Mouse (Mus musculus) T-helper 2 cell (primary cell): ENCODE results near the gene Keg1.
"Not testable (repeated sequence)": the region's sequence is repeated elsewhere in the genome, so short reads cannot be mapped to it uniquely, and the experiment has no call there.

ENCODE experiments used
- in situ Hi-C: fragments of 300-600 bp; cut with MboI, MseI; formaldehyde crosslinking; loops from one replicate; pipeline ENCODE4 v1.15.1; 2025; ENCODE audit warnings: high pct_unique_total_duplicates

The Keg1 gene

GRCm38 (mm10) chr19:12695590-12695989 is at the start of gene Keg1:
Gene Keg1 (plus strand): TSS chr19:12695786.
- in situ Hi-C loops, result no loop called here

- in situ Hi-C loops, result no loop called here
These were observed 46.1 kb upstream of the Keg1 start for GRCm38 (mm10) chr19:12649511-12649910.

GRCm38 (mm10) chr19:12666156-12666555 is 29.4 kb upstream of the Keg1 start:
- in situ Hi-C loops, result no loop called here

- in situ Hi-C loops, result not testable (repeated sequence)
These were observed 27.0 kb upstream of the Keg1 start for GRCm38 (mm10) chr19:12668601-12669000.

GRCm38 (mm10) chr19:12670139-12670538 is 25.4 kb upstream of the Keg1 start, which contains the start of gene Olfr1442:
Gene Olfr1442 (plus strand): TSS chr19:12670439.
- in situ Hi-C loops, result no loop called here

GRCm38 (mm10) chr19:12671051-12671450 is 24.5 kb upstream of the Keg1 start:
- in situ Hi-C loops, result no loop called here

- in situ Hi-C loops, result no loop called here
These were observed 17.8 kb upstream of the Keg1 start, which contains the start of gene Olfr1443 for GRCm38 (mm10) chr19:12677812-12678211. Gene Olfr1443 (plus strand): TSS chr19:12678112.

- in situ Hi-C loops, result no loop called here
These were observed 10.9 kb upstream of the Keg1 start for GRCm38 (mm10) chr19:12684638-12685037.

- in situ Hi-C loops, result no loop called here
These were observed 10.4 kb upstream of the Keg1 start for GRCm38 (mm10) chr19:12685231-12685630.

- in situ Hi-C loops, result no loop called here
These were observed 635 bp downstream of the Keg1 start for GRCm38 (mm10) chr19:12696221-12696620.

GRCm38 (mm10) chr19:12708458-12708857 is 12.9 kb downstream of the Keg1 start:
- in situ Hi-C loops, result no loop called here

GRCm38 (mm10) chr19:12708986-12709385 is 13.4 kb downstream of the Keg1 start:
- in situ Hi-C loops, result no loop called here

- in situ Hi-C loops, result no loop called here
These were observed 23.6 kb downstream of the Keg1 start for GRCm38 (mm10) chr19:12719189-12719588.

GRCm38 (mm10) chr19:12720463-12720862 is 24.9 kb downstream of the Keg1 start:
- in situ Hi-C loops, result no loop called here

GRCm38 (mm10) chr19:12720919-12721318 is 25.3 kb downstream of the Keg1 start:
- in situ Hi-C loops, result not testable (repeated sequence)

GRCm38 (mm10) chr19:12721596-12721995 is 26.0 kb downstream of the Keg1 start:
- in situ Hi-C loops, result not testable (repeated sequence)

GRCm38 (mm10) chr19:12722308-12722707 is 26.7 kb downstream of the Keg1 start:
- in situ Hi-C loops, result no loop called here

- in situ Hi-C loops, result no loop called here
These were observed 30.3 kb downstream of the Keg1 start for GRCm38 (mm10) chr19:12725851-12726250.

GRCm38 (mm10) chr19:12731036-12731435 is 35.5 kb downstream of the Keg1 start:
- in situ Hi-C loops, result no loop called here

- in situ Hi-C loops, result no loop called here
These were observed 36.4 kb downstream of the Keg1 start for GRCm38 (mm10) chr19:12731950-12732349.

GRCm38 (mm10) chr19:12756286-12756685 is 60.7 kb downstream of the Keg1 start:
- in situ Hi-C loops, result no loop called here

- in situ Hi-C loops, result no loop called here
These were observed 63.4 kb downstream of the Keg1 start for GRCm38 (mm10) chr19:12758936-12759478.

- in situ Hi-C loops, result no loop called here
These were observed 64.1 kb downstream of the Keg1 start for GRCm38 (mm10) chr19:12759656-12760055.
